Mouse (Mus musculus): ENCODE measurements around the gene Pdcd11. TPM values are rescaled to one million over a fixed set of nuclear protein-coding genes. Genes with fewer than 3 reads are reported as not detected.
"Not testable (repeated sequence)": the region's sequence is repeated elsewhere in the genome, so short reads cannot be mapped to it uniquely, and the experiment has no call there.

Gene Pdcd11
- polyA plus RNA-seq, 1 experiment from 2014 or later, result 3.4 TPM

GRCm38 (mm10) chr19:47136170-47136569, 45.6 kb downstream of the Pdcd11 start:
- Histone ChIP-seq H3K4me1 (ENCODE audit: control insufficient read depth, low read depth, low read length) (peaks cover 6% of the 10 kb centered on the region), H3K9me3 (replicated peaks; ENCODE audit: control insufficient read depth, low read length) (no peaks in the 10 kb centered on the region), H3K27ac (ENCODE audit: low read length) (no peak overlapping the region), H3K4me3 (ENCODE audit: low read depth, low read length) (no peak overlapping the region), H3K9ac (ENCODE audit: low read depth, low read length) (no peak overlapping the region), H3K4me2 (ENCODE audit: low read depth, low read length) (no peak overlapping the region), H3K27me3 (ENCODE audit: control insufficient read depth, insufficient read depth, low read depth, low read length) (peaks cover 3% of the 10 kb centered on the region), H3K36me3 (ENCODE audit: control insufficient read depth, insufficient read depth) (no peaks in the 10 kb centered on the region; the same call in 1 of the 2 replicates)
- 66% methylated on average over 5 of the region's 5 CpGs for WGBS (ENCODE audit: insufficient replicate concordance)
- no peak for ATAC-seq (ENCODE audit: low read depth)

- Histone ChIP-seq H3K4me3 (ENCODE audit: low read depth, low read length) (peak overlapping the region; percentile 48), H3K9ac (ENCODE audit: low read depth, low read length) (no peak overlapping the region), H3K36me3 (ENCODE audit: control insufficient read depth, insufficient read depth) (no peaks in the 10 kb centered on the region; the same call in 1 of the 2 replicates), H3K27ac (ENCODE audit: low read length) (peak overlapping the region; percentile 37; the same call in 1 of the 2 replicates), H3K4me1 (ENCODE audit: control insufficient read depth, low read depth, low read length) (peaks cover 6% of the 10 kb centered on the region), H3K27me3 (ENCODE audit: control insufficient read depth, insufficient read depth, low read depth, low read length) (peaks cover 3% of the 10 kb centered on the region), H3K9me3 (replicated peaks; ENCODE audit: control insufficient read depth, low read length) (no peaks in the 10 kb centered on the region), H3K4me2 (ENCODE audit: low read depth, low read length) (peak overlapping the region; percentile 43)
- 6% methylated on average over 6 of the region's 6 CpGs for WGBS (ENCODE audit: insufficient replicate concordance)
- ATAC-seq (ENCODE audit: low read depth), result peak; percentile 48
Observed at GRCm38 (mm10) chr19:47137051-47137581, 46.5 kb downstream of the Pdcd11 start.

GRCm38 (mm10) chr19:47137771-47138421, 47.3 kb downstream of the Pdcd11 start, which contains the start of gene Calhm2:
Gene Calhm2, minus strand, starts transcription at chr19:47138294.
- no peaks in the 10 kb centered on the region for H3K9me3 ChIP-seq (replicated peaks; ENCODE audit: control insufficient read depth, low read length)
- H3K9ac ChIP-seq (ENCODE audit: low read depth, low read length), result peak within 1 kb of the TSS; percentile 39; the same call in 1 of the 2 replicates
- H3K4me3 ChIP-seq (ENCODE audit: low read depth, low read length), result peak within 1 kb of the TSS; percentile 48
- H3K27ac ChIP-seq (ENCODE audit: low read length), result peak within 1 kb of the TSS; percentile 72
- H3K4me1 ChIP-seq (ENCODE audit: control insufficient read depth, low read depth, low read length), result peaks cover 6% of the 10 kb centered on the region
- WGBS (ENCODE audit: insufficient replicate concordance), result 4% methylated on average over 28 of the region's 28 CpGs
- peak within 1 kb of the TSS; percentile 43 for H3K4me2 ChIP-seq (ENCODE audit: low read depth, low read length)
- peaks cover 3% of the 10 kb centered on the region for H3K27me3 ChIP-seq (ENCODE audit: control insufficient read depth, insufficient read depth, low read depth, low read length)
- 0 out of 2 replicates have a peak, but pooled peaks have one; percentile 5 for ATAC-seq (ENCODE audit: low read depth)
- no peaks in the 10 kb centered on the region for H3K36me3 ChIP-seq (ENCODE audit: control insufficient read depth, insufficient read depth)

GRCm38 (mm10) chr19:47139611-47140010, 49.0 kb downstream of the Pdcd11 start:
- not testable (repeated sequence) for ATAC-seq (ENCODE audit: low read depth); H3K4me2 ChIP-seq (ENCODE audit: low read depth, low read length)
- 45% methylated on average over 7 of the region's 7 CpGs for WGBS (ENCODE audit: insufficient replicate concordance)

GRCm38 (mm10) chr19:47142438-47142837, 51.9 kb downstream of the Pdcd11 start:
- ATAC-seq (ENCODE audit: low read depth), result no peak

More at GRCm38 (mm10) chr19:47139611-47140010, 49.0 kb downstream of the Pdcd11 start:
- not testable (repeated sequence) for H3K27ac ChIP-seq (ENCODE audit: low read length); H3K4me1 ChIP-seq (ENCODE audit: control insufficient read depth, low read depth, low read length); H3K27me3 ChIP-seq (ENCODE audit: control insufficient read depth, insufficient read depth, low read depth, low read length); H3K9me3 ChIP-seq (replicated peaks; ENCODE audit: control insufficient read depth, low read length); H3K36me3 ChIP-seq (ENCODE audit: control insufficient read depth, insufficient read depth); H3K9ac ChIP-seq (ENCODE audit: low read depth, low read length); H3K4me3 ChIP-seq (ENCODE audit: low read depth, low read length)

GRCm38 (mm10) chr19:47144154-47144553, 53.6 kb downstream of the Pdcd11 start, which contains the start of gene Calhm1:
Gene Calhm1, minus strand, starts transcription at chr19:47144254.
- H3K36me3 ChIP-seq (ENCODE audit: control insufficient read depth, insufficient read depth), result no peaks in the 10 kb centered on the region
- no peak within 1 kb of the TSS for H3K9ac ChIP-seq (ENCODE audit: low read depth, low read length)
- ATAC-seq (ENCODE audit: low read depth), result no peak
- no peaks in the 10 kb centered on the region for H3K9me3 ChIP-seq (replicated peaks; ENCODE audit: control insufficient read depth, low read length)
- H3K27me3 ChIP-seq (ENCODE audit: control insufficient read depth, insufficient read depth, low read depth, low read length), result no peaks in the 10 kb centered on the region; the same call in 1 of the 2 replicates
- no peak within 1 kb of the TSS for H3K27ac ChIP-seq (ENCODE audit: low read length)
- H3K4me2 ChIP-seq (ENCODE audit: low read depth, low read length), result no peak within 1 kb of the TSS
- no peaks in the 10 kb centered on the region for H3K4me1 ChIP-seq (ENCODE audit: control insufficient read depth, low read depth, low read length)
- WGBS (ENCODE audit: insufficient replicate concordance), result 77% methylated on average over 6 of the region's 6 CpGs
- H3K4me3 ChIP-seq (ENCODE audit: low read depth, low read length), result no peak within 1 kb of the TSS

More at GRCm38 (mm10) chr19:47142438-47142837, 51.9 kb downstream of the Pdcd11 start:
- Histone ChIP-seq H3K9me3 (replicated peaks; ENCODE audit: control insufficient read depth, low read length) (no peaks in the 10 kb centered on the region), H3K27ac (ENCODE audit: low read length) (no peak overlapping the region), H3K9ac (ENCODE audit: low read depth, low read length) (no peak overlapping the region), H3K4me2 (ENCODE audit: low read depth, low read length) (no peak overlapping the region), H3K4me1 (ENCODE audit: control insufficient read depth, low read depth, low read length) (no peaks in the 10 kb centered on the region; the same call in 1 of the 2 replicates), H3K27me3 (ENCODE audit: control insufficient read depth, insufficient read depth, low read depth, low read length) (peaks cover 3% of the 10 kb centered on the region), H3K36me3 (ENCODE audit: control insufficient read depth, insufficient read depth) (no peaks in the 10 kb centered on the region), H3K4me3 (ENCODE audit: low read depth, low read length) (no peak overlapping the region)
- WGBS (ENCODE audit: insufficient replicate concordance), result 57% methylated on average over 6 of the region's 6 CpGs

- ATAC-seq (ENCODE audit: low read depth), result no peak
- no peaks in the 10 kb centered on the region for H3K4me1 ChIP-seq (ENCODE audit: control insufficient read depth, low read depth, low read length)
- no peak overlapping the region for H3K27ac ChIP-seq (ENCODE audit: low read length)
- no peaks in the 10 kb centered on the region for H3K9me3 ChIP-seq (replicated peaks; ENCODE audit: control insufficient read depth, low read length)
- no peak overlapping the region for H3K4me2 ChIP-seq (ENCODE audit: low read depth, low read length)
- H3K36me3 ChIP-seq (ENCODE audit: control insufficient read depth, insufficient read depth), result no peaks in the 10 kb centered on the region
- H3K9ac ChIP-seq (ENCODE audit: low read depth, low read length), result no peak overlapping the region
- no peaks in the 10 kb centered on the region; the same call in none of the 2 replicates for H3K27me3 ChIP-seq (ENCODE audit: control insufficient read depth, insufficient read depth, low read depth, low read length)
- WGBS (ENCODE audit: insufficient replicate concordance), result 52% methylated on average over 5 of the region's 5 CpGs
- no peak overlapping the region for H3K4me3 ChIP-seq (ENCODE audit: low read depth, low read length)
Observed at GRCm38 (mm10) chr19:47148267-47148847, 57.8 kb downstream of the Pdcd11 start.

- no peaks in the 10 kb centered on the region for H3K4me1 ChIP-seq (ENCODE audit: control insufficient read depth, low read depth, low read length)
- no peak overlapping the region for H3K4me3 ChIP-seq (ENCODE audit: low read depth, low read length)
- WGBS (ENCODE audit: insufficient replicate concordance), result 50% methylated on average over 3 of the region's 4 CpGs
- no peaks in the 10 kb centered on the region; the same call in 1 of the 2 replicates for H3K27me3 ChIP-seq (ENCODE audit: control insufficient read depth, insufficient read depth, low read depth, low read length)
- H3K9me3 ChIP-seq (replicated peaks; ENCODE audit: control insufficient read depth, low read length), result no peaks in the 10 kb centered on the region
- H3K27ac ChIP-seq (ENCODE audit: low read length), result no peak overlapping the region
- peak; percentile 48 for ATAC-seq (ENCODE audit: low read depth)
- H3K4me2 ChIP-seq (ENCODE audit: low read depth, low read length), result no peak overlapping the region
- no peaks in the 10 kb centered on the region for H3K36me3 ChIP-seq (ENCODE audit: control insufficient read depth, insufficient read depth)
- H3K9ac ChIP-seq (ENCODE audit: low read depth, low read length), result no peak overlapping the region
Observed at GRCm38 (mm10) chr19:47149854-47150253, 59.3 kb downstream of the Pdcd11 start.

Measured in liver, embryonic 16.5 days (tissue).